Mouse (Mus musculus) midbrain, postnatal 0 days (tissue): ENCODE data around the gene Prdx5. TPM values are rescaled to one million over a fixed set of nuclear protein-coding genes. Genes with fewer than 3 reads are reported as not detected.
"Not testable (repeated sequence)": the region's sequence is repeated elsewhere in the genome, so short reads cannot be mapped to it uniquely, and the experiment has no call there.

Experiments used
- ATAC-seq: fragments of 200-750 bp; cut with Nextera tagmentation; 2 replicates; pipeline ENCODE4 v1.8.0; 2017; ENCODE audit warnings: moderate number of reproducible peaks, mild to moderate bottlenecking, moderate TSS enrichment, moderate library complexity; ENCODE audit not compliant: low FRiP score
- DNase-seq: peaks from one replicate; pipeline ENCODE4 v3.0.0-alpha.2; 2015; ENCODE audit warnings: low spot score
- H3K27ac ChIP-seq: fragments of 300-500 bp; sonication (generic); 2 replicates; pipeline ENCODE4 v1.5.1; 2014; ENCODE audit warnings: low read depth, mild to moderate bottlenecking, low read length, mixed read lengths
- H3K27me3 ChIP-seq: fragments of 300-500 bp; sonication (generic); 2 replicates; pipeline ENCODE4 v1.6.1; 2014; ENCODE audit warnings: low read length, control low read depth, mixed read lengths; ENCODE audit not compliant: insufficient read depth
- H3K36me3 ChIP-seq: fragments of 300-500 bp; sonication (generic); 2 replicates; pipeline ENCODE4 v1.6.1; 2014; ENCODE audit warnings: low read length, control low read depth, mixed read lengths; ENCODE audit not compliant: insufficient read depth
- H3K4me1 ChIP-seq: fragments of 300-500 bp; sonication (generic); 2 replicates; pipeline ENCODE4 v1.6.1; 2014; ENCODE audit warnings: mild to moderate bottlenecking, control low read depth, antibody characterized with exemption, low read length, mixed read lengths; ENCODE audit not compliant: insufficient read depth
- H3K4me2 ChIP-seq: fragments of 300-500 bp; sonication (generic); 2 replicates; pipeline ENCODE4 v1.6.1; 2014; ENCODE audit warnings: low read depth, mild to moderate bottlenecking, low read length, mixed read lengths; ENCODE audit not compliant: poor library complexity, severe bottlenecking
- H3K4me3 ChIP-seq: fragments of 300-500 bp; sonication (generic); 2 replicates; pipeline ENCODE4 v1.5.1; 2014; ENCODE audit warnings: low read depth, mild to moderate bottlenecking, low read length, moderate library complexity
- H3K9ac ChIP-seq: fragments of 300-500 bp; sonication (generic); replicated peaks from 2 replicates; pipeline ENCODE4 v1.6.1; 2014; ENCODE audit warnings: mild to moderate bottlenecking, low read length, moderate library complexity, mixed read lengths; ENCODE audit not compliant: poor library complexity, severe bottlenecking
- H3K9me3 ChIP-seq: fragments of 300-500 bp; sonication (generic); 2 replicates; pipeline ENCODE4 v1.6.1; 2016; ENCODE audit warnings: low read length, control low read depth
- CTCF ChIP-seq: IDR thresholded peaks from 2 replicates; pipeline ENCODE4 v1.5.1; 2016; ENCODE audit warnings: antibody characterized with exemption, mild to moderate bottlenecking
- WGBS: fragments of 180-500 bp; shearing (Covaris S2); extraction: QIAGEN DNeasy Blood & Tissue Kit; methylation state at CpG from one replicate; pipeline ENCODE4 v1.1.7; 2014; 5-methylcytosine and 5-hydroxymethylcytosine counted together
- polyA plus RNA-seq: library from polyadenylated mRNA; unstranded; fragments of >200 nt; fragmentation: Nextera tagmentation; extraction: Ambion mirVana; gene quantifications from 2 replicates; pipeline ENCODE4 v1.2.1, GENCODE M21; 2015
- total RNA-seq: library from RNA; depleted of rRNA; stranded (reverse); fragments of >200 nt; gene quantifications from 2 replicates; pipeline ENCODE4 v1.2.3, GENCODE M21; 2014

Prdx5 gene
- total and polyA plus RNA-seq, 2 experiments from 2014 or later = 223 to 491 TPM

DNA sequence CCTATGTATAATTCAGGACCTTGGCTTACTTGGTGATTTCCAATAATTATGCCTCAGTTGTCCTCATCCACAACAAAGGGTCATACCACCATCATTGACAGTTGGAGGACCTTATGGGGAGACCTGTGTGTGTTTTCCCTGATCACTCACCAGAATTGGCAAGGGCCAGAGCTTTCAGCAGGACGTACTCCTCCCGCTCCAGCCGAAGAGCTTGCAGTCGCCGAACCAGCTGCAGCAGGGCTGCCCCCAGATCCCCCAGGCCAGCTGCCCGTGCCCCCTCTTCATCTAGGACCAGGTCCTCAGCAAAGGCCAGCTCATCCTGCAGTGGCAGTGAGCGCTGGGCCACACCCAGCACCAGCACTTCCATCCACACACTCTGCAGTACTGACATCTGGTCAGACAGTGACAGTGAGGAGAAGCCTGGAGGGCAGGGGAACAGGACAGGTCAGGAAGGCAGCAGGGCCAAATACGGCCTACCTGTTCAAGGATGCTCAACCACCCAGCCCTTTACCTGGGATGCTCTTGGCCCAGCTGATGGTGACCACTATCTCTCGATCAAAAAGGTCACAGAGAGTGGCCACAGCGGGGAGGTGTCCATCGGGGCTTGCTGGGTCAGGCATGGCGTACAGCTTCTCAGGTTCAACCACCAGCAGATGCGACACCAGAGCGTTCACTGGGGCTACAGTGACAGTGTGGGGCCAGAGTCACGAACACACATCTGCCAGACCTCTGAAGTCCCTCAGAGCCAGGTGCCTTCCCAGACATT is 2.5 kb upstream of the Prdx5 start:
- H3K27me3 ChIP-seq = no peaks in the 10 kb centered on the region

DNA sequence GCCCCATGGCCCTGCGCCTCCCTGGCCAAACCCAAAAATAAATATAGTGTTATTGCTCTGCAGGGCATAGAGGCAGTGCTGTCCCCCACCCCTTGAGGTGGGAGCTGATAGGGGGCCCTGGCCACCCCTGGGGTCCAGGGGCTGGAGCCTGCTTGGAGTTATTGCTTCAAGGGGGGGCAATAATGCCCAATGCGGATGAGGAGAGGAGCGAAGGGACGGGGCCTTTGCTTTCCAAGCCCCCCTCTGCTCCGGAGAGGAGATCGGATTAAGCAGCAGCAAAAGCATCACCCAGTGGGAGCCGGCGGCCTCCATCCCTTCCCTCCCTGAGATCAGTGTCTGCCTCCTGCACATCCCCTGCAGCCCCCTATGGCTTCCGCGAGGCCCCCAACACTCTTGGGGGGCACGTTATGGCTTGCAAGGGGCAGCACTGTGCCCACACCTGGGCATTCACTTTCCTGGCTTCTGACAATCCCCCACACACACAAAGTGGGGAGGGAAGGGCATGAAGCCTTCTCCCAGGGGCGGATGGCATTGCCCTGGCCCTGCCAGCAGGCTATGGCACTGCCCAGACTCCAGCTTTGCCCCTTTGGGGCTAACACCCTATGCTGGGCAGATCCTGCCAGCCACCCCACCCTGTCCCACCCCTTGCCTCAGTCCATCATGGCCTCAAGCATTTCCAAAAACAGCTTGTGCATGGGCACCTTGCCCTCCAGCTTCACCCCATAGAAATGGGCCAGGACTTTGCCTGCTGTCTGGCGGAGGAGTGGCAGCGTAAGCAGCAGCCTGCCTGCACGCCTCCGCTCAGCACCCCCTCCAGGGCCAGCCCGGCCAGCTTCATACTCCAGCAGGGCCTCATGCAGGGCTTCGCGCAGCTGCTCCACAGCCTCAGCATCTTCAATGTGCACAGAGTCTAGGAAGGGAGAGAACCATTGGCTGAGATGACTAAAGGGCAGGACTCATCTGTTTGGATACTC is 1.5 kb upstream of the Prdx5 start:
- no peak overlapping the region for H3K9ac ChIP-seq
- H3K9me3 ChIP-seq = no peaks in the 10 kb centered on the region
- no peak for TF ChIP-seq CTCF
- H3K4me3 ChIP-seq = no peak overlapping the region
- DNase-seq (no peak), ATAC-seq (no peak)
- WGBS = 76% methylated on average over 19 of the region's 19 CpGs
- peaks cover 41% of the 10 kb centered on the region for H3K36me3 ChIP-seq
- H3K27me3 ChIP-seq = no peaks in the 10 kb centered on the region
- no peak overlapping the region for H3K27ac ChIP-seq
- no peak overlapping the region for H3K4me2 ChIP-seq
- H3K4me1 ChIP-seq = peaks cover 9% of the 10 kb centered on the region

More for the DNA sequence above, 2.5 kb upstream of the Prdx5 start:
- H3K4me2 ChIP-seq = no peak overlapping the region
- no peaks in the 10 kb centered on the region for H3K9me3 ChIP-seq
- H3K9ac ChIP-seq = no peak overlapping the region
- H3K4me1 ChIP-seq = peaks cover 9% of the 10 kb centered on the region
- H3K4me3 ChIP-seq = no peak overlapping the region
- WGBS = 94% methylated on average over 15 of the region's 15 CpGs
- DNase-seq (no peak), ATAC-seq (no peak)
- H3K27ac ChIP-seq = no peak overlapping the region
- peaks cover 31% of the 10 kb centered on the region for H3K36me3 ChIP-seq
- TF ChIP-seq CTCF = no peak

DNA sequence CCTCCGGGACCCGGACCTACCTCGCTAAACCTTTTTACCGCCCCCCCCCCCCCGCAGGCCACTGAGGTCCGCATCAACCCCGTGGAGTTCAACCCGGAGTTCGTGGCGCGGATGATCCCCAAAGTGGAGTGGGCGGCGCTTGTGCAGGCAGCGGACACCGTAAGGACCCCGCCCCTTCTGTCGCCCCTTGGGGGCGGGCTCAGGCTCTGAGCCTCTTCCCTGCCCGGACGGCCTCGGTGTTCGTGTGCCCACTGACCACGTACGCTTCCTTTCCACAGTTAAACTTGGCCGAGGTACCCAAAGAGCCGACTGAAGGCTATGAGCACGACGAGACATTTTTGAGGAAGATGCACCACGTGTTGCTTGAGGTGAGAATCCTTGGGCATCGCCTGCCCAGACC is 400 bp upstream of the Prdx5 start:
- peak; percentile 60 for DNase-seq
- Histone ChIP-seq H3K4me3 (peak overlapping the region; percentile 58), H3K36me3 (peaks cover 50% of the 10 kb centered on the region), H3K9ac (peak overlapping the region; percentile 50), H3K27ac (peak overlapping the region; percentile 93), H3K4me2 (peak overlapping the region; percentile 76)
- not testable (repeated sequence) for H3K4me1 ChIP-seq, ATAC-seq, H3K9me3 ChIP-seq, H3K27me3 ChIP-seq
- WGBS = under 1% methylated on average over 30 of the region's 30 CpGs

DNA sequence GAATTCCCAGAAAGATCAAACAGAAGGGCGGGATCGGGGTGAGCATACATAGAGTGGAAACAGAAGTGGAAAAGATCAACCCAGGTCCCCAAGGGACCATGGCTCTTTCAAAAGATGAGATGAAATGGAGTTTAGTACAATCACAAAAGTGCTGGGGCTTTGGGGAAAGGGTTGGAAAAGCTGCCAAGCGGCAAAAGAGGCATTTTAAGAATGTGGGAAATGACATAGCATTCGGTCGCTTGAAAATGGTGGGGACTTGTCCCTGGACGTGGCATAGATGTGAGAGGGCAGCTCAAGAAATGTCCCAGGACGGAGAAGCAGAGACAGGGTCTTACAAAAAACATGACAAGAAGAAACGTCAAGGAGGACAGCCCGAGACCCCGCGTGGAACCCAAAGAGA is 885 bp downstream of the Prdx5 start:
- no peak for ATAC-seq
- peaks cover 57% of the 10 kb centered on the region for H3K36me3 ChIP-seq
- peak overlapping the region; percentile 58 for H3K4me3 ChIP-seq
- no peaks in the 10 kb centered on the region for H3K9me3 ChIP-seq
- no peak for TF ChIP-seq CTCF
- peaks cover 9% of the 10 kb centered on the region for H3K4me1 ChIP-seq
- peak overlapping the region; percentile 76 for H3K4me2 ChIP-seq
- peak overlapping the region; percentile 72 for H3K9ac ChIP-seq
- no peaks in the 10 kb centered on the region for H3K27me3 ChIP-seq
- peak; percentile 10 for DNase-seq
- WGBS = 10% methylated on average over 11 of the region's 11 CpGs
- peak overlapping the region; percentile 93 for H3K27ac ChIP-seq

DNA sequence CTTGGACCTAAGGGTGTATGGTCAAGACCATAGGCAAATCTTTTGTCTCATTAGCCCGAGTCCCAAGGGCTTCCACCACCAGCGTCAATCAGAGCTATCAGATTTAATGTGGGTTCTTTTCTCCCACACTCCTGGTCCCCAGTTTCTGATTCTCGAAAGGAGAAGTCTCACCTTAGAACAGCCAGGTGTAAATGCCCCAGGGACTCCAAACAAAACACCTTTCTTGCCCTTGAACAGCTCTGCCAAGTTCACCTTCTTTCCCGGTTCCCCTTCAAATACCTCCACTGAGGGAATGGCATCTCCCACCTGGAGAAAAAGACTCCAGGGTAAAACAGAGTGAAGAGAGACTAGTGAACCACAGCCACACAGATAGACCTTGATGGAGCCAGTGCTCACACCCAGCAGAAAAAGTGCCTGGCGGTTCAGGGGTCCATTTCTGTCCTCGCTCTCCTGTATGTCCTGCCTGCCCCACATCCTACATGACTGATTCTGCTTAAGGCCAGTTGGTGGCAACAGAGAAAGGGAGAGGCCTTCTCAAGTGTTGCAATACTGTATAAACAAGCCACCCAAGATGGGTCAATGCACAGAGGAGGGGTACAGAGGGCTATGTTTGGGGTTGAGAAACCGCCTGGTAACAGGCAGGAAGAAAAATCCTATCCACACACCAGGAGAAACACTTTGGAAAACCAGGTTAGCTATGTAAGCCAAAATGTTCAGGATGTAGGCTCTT is 1.9 kb downstream of the Prdx5 start:
- Histone ChIP-seq H3K27me3 (no peaks in the 10 kb centered on the region), H3K27ac (no peak overlapping the region), H3K4me3 (peak overlapping the region; percentile 58), H3K4me2 (peak overlapping the region; percentile 76), H3K36me3 (peaks cover 47% of the 10 kb centered on the region), H3K4me1 (peaks cover 9% of the 10 kb centered on the region), H3K9me3 (no peaks in the 10 kb centered on the region), H3K9ac (no peak overlapping the region; the same call in 1 of the 2 replicates)
- DNase-seq (no peak), ATAC-seq (no peak)
- TF ChIP-seq CTCF = no peak
- 88% methylated on average over 7 of the region's 7 CpGs for WGBS
